Mouse (Mus musculus) megakaryocyte, embryonic 14.5 days (primary cell): ENCODE data around the gene Gm3646. TPM values are rescaled to one million over a fixed set of nuclear protein-coding genes. Genes with fewer than 3 reads are reported as not detected.

Experiments used
- H3K27me3 ChIP-seq: replicated peaks from 2 replicates; pipeline ENCODE3; 2012; ENCODE audit warnings: inconsistent platforms
- H3K36me3 ChIP-seq: replicated peaks from 2 replicates; pipeline ENCODE3; 2012; ENCODE audit warnings: low read length, inconsistent platforms, mixed read lengths
- H3K4me1 ChIP-seq: 2 replicates; pipeline ENCODE4 v1.6.1; 2012; ENCODE audit warnings: inconsistent platforms
- H3K4me3 ChIP-seq: replicated peaks from 2 replicates; pipeline ENCODE3; 2012; ENCODE audit warnings: moderate library complexity, mild to moderate bottlenecking, inconsistent platforms
- H3K9me3 ChIP-seq: 2 replicates; pipeline ENCODE4 v1.6.1; 2012; ENCODE audit warnings: inconsistent platforms
- FLI1 ChIP-seq: IDR thresholded peaks from 2 replicates; pipeline ENCODE4 v1.6.1; 2012; ENCODE audit warnings: low read length, inconsistent platforms, mixed read lengths
- GATA1 ChIP-seq: IDR thresholded peaks from 3 replicates; pipeline ENCODE4 v1.6.1; 2012; ENCODE audit warnings: mixed read lengths, low read length, inconsistent platforms, borderline replicate concordance
- polyA plus RNA-seq: library from polyadenylated mRNA; stranded (reverse); fragments of >175 nt; gene quantifications from 2 replicates; pipeline ENCODE4 v1.2.3, GENCODE M21; 2012; ENCODE audit warnings: low replicate concordance; ENCODE audit not compliant: insufficient read depth

Gene Gm3646
- polyA plus RNA-seq, 1 experiment, result not detected

- H3K4me3 ChIP-seq, result no peak overlapping the region
- no peaks in the 10 kb centered on the region for H3K27me3 ChIP-seq
- TF ChIP-seq FLI1 (no peak), GATA1 (no peak)
- H3K9me3 ChIP-seq, result peaks cover 26% of the 10 kb centered on the region
- no peaks in the 10 kb centered on the region for H3K36me3 ChIP-seq
- no peaks in the 10 kb centered on the region for H3K4me1 ChIP-seq
These were observed 8.4 kb downstream of the Gm3646 start for GRCm38 (mm10) chr1:39796765-39797164.

GRCm38 (mm10) chr1:39784632-39785031 is 20.5 kb downstream of the Gm3646 start:
- Histone ChIP-seq H3K27me3 (peaks cover 5% of the 10 kb centered on the region), H3K4me3 (no peak overlapping the region), H3K9me3 (peaks cover 13% of the 10 kb centered on the region), H3K36me3 (no peaks in the 10 kb centered on the region), H3K4me1 (no peaks in the 10 kb centered on the region; the same call in 1 of the 2 replicates)
- TF ChIP-seq GATA1 (no peak), FLI1 (no peak)

GRCm38 (mm10) chr1:39781835-39782234 is 23.3 kb downstream of the Gm3646 start:
- Histone ChIP-seq H3K4me3 (no peak overlapping the region), H3K36me3 (no peaks in the 10 kb centered on the region), H3K27me3 (peaks cover 6% of the 10 kb centered on the region), H3K4me1 (no peaks in the 10 kb centered on the region), H3K9me3 (peaks cover 3% of the 10 kb centered on the region; the same call in 1 of the 2 replicates)
- TF ChIP-seq FLI1, result no peak
- no peak for TF ChIP-seq GATA1

- no peak for TF ChIP-seq FLI1
- TF ChIP-seq GATA1, result no peak
- Histone ChIP-seq H3K9me3 (0 out of 2 replicates have a peak, but pooled peaks cover 9% of the 10 kb centered on the region), H3K27me3 (peaks cover 14% of the 10 kb centered on the region), H3K36me3 (no peaks in the 10 kb centered on the region), H3K4me1 (no peaks in the 10 kb centered on the region), H3K4me3 (no peak overlapping the region)
These were observed 25.8 kb downstream of the Gm3646 start for GRCm38 (mm10) chr1:39779111-39779980.

- H3K36me3 ChIP-seq, result no peaks in the 10 kb centered on the region
- H3K27me3 ChIP-seq, result peaks cover 22% of the 10 kb centered on the region
- 0 out of 2 replicates have a peak, but pooled peaks cover 9% of the 10 kb centered on the region for H3K9me3 ChIP-seq
- H3K4me3 ChIP-seq, result no peak overlapping the region
- no peak for TF ChIP-seq FLI1
- no peak for TF ChIP-seq GATA1
- H3K4me1 ChIP-seq, result peaks cover 3% of the 10 kb centered on the region; the same call in 1 of the 2 replicates
These were observed 31.0 kb downstream of the Gm3646 start for GRCm38 (mm10) chr1:39773991-39774729.

- TF ChIP-seq GATA1 (no peak), FLI1 (no peak)
- Histone ChIP-seq H3K9me3 (0 out of 2 replicates have a peak, but pooled peaks cover 9% of the 10 kb centered on the region), H3K27me3 (peaks cover 22% of the 10 kb centered on the region), H3K36me3 (no peaks in the 10 kb centered on the region), H3K4me1 (peaks cover 3% of the 10 kb centered on the region; the same call in 1 of the 2 replicates), H3K4me3 (no peak overlapping the region)
These were observed 31.6 kb downstream of the Gm3646 start for GRCm38 (mm10) chr1:39773551-39773950.

- Histone ChIP-seq H3K4me3 (no peak overlapping the region), H3K4me1 (peaks cover 3% of the 10 kb centered on the region; the same call in 1 of the 2 replicates), H3K27me3 (peaks cover 25% of the 10 kb centered on the region), H3K9me3 (0 out of 2 replicates have a peak, but pooled peaks cover 9% of the 10 kb centered on the region), H3K36me3 (no peaks in the 10 kb centered on the region)
- TF ChIP-seq FLI1 (no peak), GATA1 (no peak)
These were observed 32.6 kb downstream of the Gm3646 start for GRCm38 (mm10) chr1:39772401-39773095.

- H3K9me3 ChIP-seq, result no peaks in the 10 kb centered on the region; the same call in 1 of the 2 replicates
- H3K36me3 ChIP-seq, result no peaks in the 10 kb centered on the region
- H3K4me3 ChIP-seq, result no peak overlapping the region
- peaks cover 3% of the 10 kb centered on the region; the same call in 1 of the 2 replicates for H3K4me1 ChIP-seq
- peaks cover 28% of the 10 kb centered on the region for H3K27me3 ChIP-seq
- TF ChIP-seq FLI1, result no peak
- TF ChIP-seq GATA1, result no peak
These were observed 34.7 kb downstream of the Gm3646 start for GRCm38 (mm10) chr1:39770436-39770835.

GRCm38 (mm10) chr1:39768017-39768416 is 37.1 kb downstream of the Gm3646 start:
- Histone ChIP-seq H3K4me1 (peaks cover 3% of the 10 kb centered on the region; the same call in 1 of the 2 replicates), H3K36me3 (no peaks in the 10 kb centered on the region), H3K27me3 (peaks cover 22% of the 10 kb centered on the region), H3K4me3 (no peak overlapping the region), H3K9me3 (no peaks in the 10 kb centered on the region; the same call in 1 of the 2 replicates)
- TF ChIP-seq FLI1 (no peak), GATA1 (no peak)
